8 mouse cellular contexts compared by ENCODE assay signal in genomic region chr2:168954376-168954775, GRCm38 (mm10). TPM values are rescaled to one million over a fixed set of nuclear protein-coding genes. Genes with fewer than 3 reads are reported as not detected.
DNase-seq lines count a peak whose midpoint lies in the region; ATAC-seq and TF ChIP-seq lines count a peak whose summit lies in the region.

No protein-coding gene starts in this region.

- DNase-seq in gastrocnemius, adult 2 months: peak; percentile 21
- no peak for DNase-seq in gastrocnemius, postnatal 14 days
- DNase-seq in CH12.LX (ENCODE audit: extremely low read depth) (no peak), liver (peak; percentile 20)
- no peak for DNase-seq in right cerebral cortex, postnatal 4 days
- DNase-seq in gastrocnemius, adult 18-20 months (ENCODE audit: low spot score): no peak

- peaks cover 26% of the 10 kb centered on the region for H3K79me2 ChIP-seq in CH12.LX (replicated peaks; ENCODE audit: control insufficient read depth, extremely low read depth, insufficient read depth, poor library complexity, severe bottlenecking)

- in situ Hi-C loops in CH12.LX (cut with MboI; ENCODE audit: low pct_ligation_motif_present, low pct_unique_long_range_greater_than_20kb, low sequenced_read_pairs): loop anchor here (25.0 kb wide), 3 partner anchors 1133 to 1558 kb away; no protein-coding TSS in a partner anchor

- no peak for TF ChIP-seq CTCF in gastrocnemius, adult 2 months (IDR thresholded peaks at IDR 0.05)
- TF ChIP-seq CTCF in CH12.LX (conservative IDR thresholded peaks at IDR 0.05 in 1 of 2, IDR thresholded peaks at IDR 0.05 in 1 of 2; ENCODE audit: low read depth in 2 of 2, low read length in 2 of 2): no peak
- no peak for TF ChIP-seq CTCF in olfactory bulb, adult 2 months (IDR thresholded peaks at IDR 0.05; ENCODE audit: insufficient read depth, low read depth, low read length)

- dilution Hi-C loops in CH12.LX (cut with MboI; ENCODE audit: extremely low pct_ligation_motif_present, extremely low pct_unique_long_range_greater_than_20kb, low sequenced_read_pairs): no loop called here

- TF ChIP-seq POLR2A in CH12.LX (IDR thresholded peaks at IDR 0.05; ENCODE audit: low read depth, low read length): no peak
- no peak for TF ChIP-seq POLR2A in olfactory bulb, adult 2 months (IDR thresholded peaks at IDR 0.05; ENCODE audit: insufficient read depth, low read depth, low read length)

- no peak for TF ChIP-seq RAD21 in CH12.LX (IDR thresholded peaks at IDR 0.05; ENCODE audit: low read depth, low read length)

- H3K9me3 ChIP-seq in CH12.LX (replicated peaks; ENCODE audit: low read length): no peaks in the 10 kb centered on the region
- H3K9me3 ChIP-seq in forebrain, embryonic 15.5 days: no peaks in the 10 kb centered on the region

- H3K4me1 ChIP-seq in CH12.LX (ENCODE audit: control insufficient read depth in 1 of 2, insufficient read depth in 2 of 2): peaks cover 3 to 26% of the 10 kb centered on the region in 2 experiments; a peak in 3 of 4 replicates
- H3K4me1 ChIP-seq in forebrain, embryonic 15.5 days: peaks cover 18% of the 10 kb centered on the region
- peaks cover 14% of the 10 kb centered on the region for H3K4me1 ChIP-seq in olfactory bulb, adult 2 months (ENCODE audit: control insufficient read depth, insufficient read depth, low read length)

- 7% methylated on average over 8 of the region's 8 CpGs for WGBS in forebrain, embryonic 15.5 days
- 13% methylated on average over 8 of the region's 8 CpGs for WGBS in olfactory bulb, adult 2 months

- TF ChIP-seq EP300 in CH12.LX (IDR thresholded peaks at IDR 0.05; ENCODE audit: low read length): no peak

- peak overlapping the region; percentile 93 for H3K4me3 ChIP-seq in gastrocnemius, adult 2 months
- peak overlapping the region; percentile 86 to 98 (median 92) for H3K4me3 ChIP-seq in CH12.LX (replicated peaks in 1 of 3; ENCODE audit: low read depth in 2 of 3, low read length in 2 of 3, poor library complexity in 1 of 3)
- H3K4me3 ChIP-seq in forebrain, embryonic 15.5 days: peak overlapping the region; percentile 62
- H3K4me3 ChIP-seq in olfactory bulb, adult 2 months (ENCODE audit: insufficient read depth, low read depth, low read length): peak overlapping the region; percentile 56

- H3K9ac ChIP-seq in CH12.LX (ENCODE audit: insufficient read depth, low read depth): peak overlapping the region; percentile 60
- H3K9ac ChIP-seq in forebrain, embryonic 15.5 days (replicated peaks): peak overlapping the region; percentile 70

- H3K4me2 ChIP-seq in CH12.LX (ENCODE audit: insufficient read depth, low read depth, poor library complexity, severe bottlenecking): peak overlapping the region; percentile 78
- peak overlapping the region; percentile 74 for H3K4me2 ChIP-seq in forebrain, embryonic 15.5 days (replicated peaks)

- H3K27ac ChIP-seq in gastrocnemius, adult 2 months: peak overlapping the region; percentile 89
- peak overlapping the region; percentile 65; the same call in 1 of the 2 replicates for H3K27ac ChIP-seq in CH12.LX (ENCODE audit: insufficient read depth, low read depth)
- no peak overlapping the region for H3K27ac ChIP-seq in forebrain, embryonic 15.5 days (replicated peaks)
- H3K27ac ChIP-seq in olfactory bulb, adult 2 months (ENCODE audit: insufficient read depth, low read depth, low read length): no peak overlapping the region

- intact Hi-C loops in gastrocnemius, adult 2 months (cut with DNase I): no loop called here
- intact Hi-C loops in gastrocnemius, postnatal 14 days (cut with DNase I; ENCODE audit: low total_unique reads): no loop called here

- no peak for ATAC-seq in forebrain, embryonic 15.5 days (replicated peaks)

- H3K36me3 ChIP-seq in CH12.LX (replicated peaks in 1 of 2; ENCODE audit: control insufficient read depth in 1 of 2, insufficient read depth in 1 of 2, low read length in 1 of 2): peaks cover 20 to 34% of the 10 kb centered on the region in 2 experiments
- H3K36me3 ChIP-seq in forebrain, embryonic 15.5 days: peaks cover 13% of the 10 kb centered on the region

- no peaks in the 10 kb centered on the region for H3K27me3 ChIP-seq in CH12.LX (replicated peaks)
- H3K27me3 ChIP-seq in forebrain, embryonic 15.5 days: no peaks in the 10 kb centered on the region

TF ChIP-seq in CH12.LX, 34 proteins besides CTCF, POLR2A, EP300 and RAD21:
- TF ChIP-seq ETS1 (conservative IDR thresholded peaks at IDR 0.05; ENCODE audit: low read depth, low read length): no peak
- TF ChIP-seq MXI1 (IDR thresholded peaks at IDR 0.05; ENCODE audit: low read depth, low read length): peak; percentile 52; the same call in 1 of the 2 replicates

RNA-seq across cellular contexts. Expression of gene Zfp64, which starts 1.0 kb away (rescaled TPM):
- total RNA-seq in gastrocnemius, adult 2 months (2021): 1 to 10 TPM; 7.6 to 8.4 TPM
- total RNA-seq in gastrocnemius, postnatal 14 days (2021): 1 to 10 TPM; 7.8 to 8.0 TPM
- 25.1 and 25.8 TPM in 2 replicates for total RNA-seq in CH12.LX (2012; rRNA removed)
- 20.0 and 22.2 TPM in 2 replicates for total RNA-seq in CH12.LX (2014; rRNA removed)
- polyA plus RNA-seq in CH12.LX (2012; ENCODE audit: insufficient read length, low read depth): 31.4 and 37.0 TPM in 2 replicates
- 30.5 and 31.6 TPM in 2 replicates for polyA plus RNA-seq in forebrain, embryonic 15.5 days (2015; fragmentation: Nextera tagmentation; extraction: Ambion mirVana)
- polyA plus RNA-seq in olfactory bulb, adult 2 months (2012; ENCODE audit: insufficient read depth, insufficient read length, low replicate concordance, missing spikeins): not detected in 2 replicates
- total RNA-seq in gastrocnemius, adult 18-20 months (2021): 1 to 10 TPM; 7.4 to 7.6 TPM

Comparison
In these comparisons a context has a peak if more than half of its experiments do, and no peak if none do; other contexts are left out.
1. DNase-seq: peak in gastrocnemius, adult 2 months (single experiment) and liver (single experiment); none in gastrocnemius, postnatal 14 days (single experiment), CH12.LX (single experiment), right cerebral cortex, postnatal 4 days (single experiment) and gastrocnemius, adult 18-20 months (single experiment).
2. H3K27ac ChIP-seq: peak in gastrocnemius, adult 2 months (single experiment) and CH12.LX (single experiment); none in forebrain, embryonic 15.5 days (single experiment) and olfactory bulb, adult 2 months (single experiment).
3. Peak in every context shown above with its lines, with median percentiles within 50 percentile points of each other: H3K4me3 ChIP-seq.